Mouse (Mus musculus): ENCODE data around the gene Eda. TPM values are rescaled to one million over a fixed set of nuclear protein-coding genes. Genes with fewer than 3 reads are reported as not detected.

The Eda gene
- polyA plus RNA-seq, 1 experiment from 2014 or later: 2.0 TPM

MicroRNAs within 50 kb of the gene (microRNA counts, 519-probe panel; counts per million panel counts)
- microRNA mmu-miR-676: 2,961 counts per million, percentile 56 among the panel's probes with 10 or more counts

Small RNAs within 50 kb of the gene (microRNA-seq; reads per million reads assigned to microRNA genes)
- gene Mir676: 740 reads per million, percentile 72 among the genes with 10 or more reads in this experiment

Other genes starting within 250 kb of the Eda start
- not detected in 2 replicates for gene Tmem28, start 154.6 kb upstream of the Eda start, polyA plus RNA-seq (2015; fragmentation: Nextera tagmentation; extraction: Ambion mirVana)